Mouse (Mus musculus): ENCODE results near the gene Mkrn3. TPM values are rescaled to one million over a fixed set of nuclear protein-coding genes. Genes with fewer than 3 reads are reported as not detected.

Mkrn3 gene
- total RNA-seq, 1 experiment: 5.8 TPM

DNA sequence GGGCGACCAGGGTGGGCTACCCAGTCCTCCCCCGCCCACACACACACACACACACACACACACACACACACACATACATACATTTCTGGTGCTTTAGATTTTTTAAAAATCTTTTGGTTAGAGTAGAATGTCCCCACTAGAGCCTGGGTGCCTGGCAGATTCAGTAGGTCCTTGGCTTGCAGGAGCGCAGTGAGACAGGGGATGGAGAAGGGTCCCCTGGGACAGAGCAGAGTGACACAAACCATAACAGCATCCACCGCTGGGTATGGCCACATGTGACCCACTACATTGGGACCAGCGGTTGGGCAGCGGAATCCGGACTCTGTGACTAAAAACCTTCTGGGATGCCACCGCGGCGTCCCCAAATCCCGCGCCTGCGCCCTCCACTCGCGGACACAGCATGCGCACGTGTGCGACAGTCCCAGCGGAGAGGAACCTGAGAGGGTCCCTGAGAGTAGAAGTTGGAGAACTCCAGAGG, 13.3 kb downstream of the Mkrn3 start:
- TF ChIP-seq ZNF384 (IDR thresholded peaks at IDR 0.05; ENCODE audit: low read depth, low read length) (no peak), MAFK (IDR thresholded peaks at IDR 0.05; ENCODE audit: insufficient read depth, low read depth, low read length) (no peak), CHD2 (IDR thresholded peaks at IDR 0.05; ENCODE audit: low read depth, low read length) (peak; percentile 68; the same call in 1 of the 2 replicates), HCFC1 (IDR thresholded peaks at IDR 0.05; ENCODE audit: borderline replicate concordance, insufficient read depth, low read length) (no peak)

DNA sequence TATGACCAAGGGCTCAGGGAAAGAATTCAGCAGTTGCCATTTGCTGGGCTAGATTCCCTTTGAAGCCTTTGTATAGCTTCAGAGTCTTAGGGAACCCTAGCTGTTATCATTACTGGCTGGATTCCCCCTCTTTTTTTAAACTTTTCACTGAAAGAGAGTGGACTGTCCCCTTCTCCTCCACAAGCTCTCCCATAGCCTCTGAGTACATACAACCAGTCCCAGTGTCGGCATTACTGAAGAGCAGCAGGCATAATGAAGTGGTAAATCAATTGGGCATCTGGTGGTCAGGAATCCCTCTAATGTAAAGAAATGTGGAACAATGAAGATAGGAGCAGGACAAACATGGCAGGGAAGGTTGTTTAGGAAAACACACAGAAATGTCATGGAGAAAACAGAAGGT, 27.7 kb downstream of the Mkrn3 start:
- no peak for TF ChIP-seq CHD2 (IDR thresholded peaks at IDR 0.05; ENCODE audit: low read depth, low read length)
- TF ChIP-seq ZNF384 (IDR thresholded peaks at IDR 0.05; ENCODE audit: low read depth, low read length): no peak
- TF ChIP-seq HCFC1 (IDR thresholded peaks at IDR 0.05; ENCODE audit: borderline replicate concordance, insufficient read depth, low read length): no peak
- TF ChIP-seq MAFK (IDR thresholded peaks at IDR 0.05; ENCODE audit: insufficient read depth, low read depth, low read length): no peak
- no peak for TF ChIP-seq ZC3H11A (IDR thresholded peaks at IDR 0.05; ENCODE audit: borderline replicate concordance, low read depth, low read length)
- in situ Hi-C loops (cut with MboI; ENCODE audit: low sequenced_read_pairs in 2 of 2, unreplicated experiment in 2 of 2): no loop called here
- Histone ChIP-seq H3K4me1 (ENCODE audit: control insufficient read depth in 2 of 2, insufficient read depth in 2 of 2, low read length in 2 of 2, poor library complexity in 1 of 2) (no peaks in the 10 kb centered on the region), H3K9me3 (ENCODE audit: control insufficient read depth, insufficient read depth, low read depth, low read length) (no peaks in the 10 kb centered on the region), H3K9ac (ENCODE audit: insufficient read depth, low read depth, low read length, poor library complexity, severe bottlenecking) (no peak overlapping the region), H3K27ac (ENCODE audit: insufficient read depth, low read depth, low read length, poor library complexity, severe bottlenecking) (no peak overlapping the region), H3K4me3 (ENCODE audit: insufficient read depth in 1 of 2, low read depth in 1 of 2, low read length in 2 of 2, poor library complexity in 1 of 2, severe bottlenecking in 1 of 2) (no peak overlapping the region), H3K36me3 (ENCODE audit: control insufficient read depth, insufficient read depth, low read length, poor library complexity, severe bottlenecking) (no peaks in the 10 kb centered on the region)
- no peak for DNase-seq (ENCODE audit: low read depth, low spot score)

More for the DNA sequence above, 13.3 kb downstream of the Mkrn3 start:
- Histone ChIP-seq H3K4me1 (ENCODE audit: control insufficient read depth in 2 of 2, insufficient read depth in 2 of 2, low read length in 2 of 2, poor library complexity in 1 of 2) (no peaks in the 10 kb centered on the region), H3K9me3 (ENCODE audit: control insufficient read depth, insufficient read depth, low read depth, low read length) (no peaks in the 10 kb centered on the region), H3K36me3 (ENCODE audit: control insufficient read depth, insufficient read depth, low read length, poor library complexity, severe bottlenecking) (no peaks in the 10 kb centered on the region), H3K4me3 (ENCODE audit: insufficient read depth in 1 of 2, low read depth in 1 of 2, low read length in 2 of 2, poor library complexity in 1 of 2, severe bottlenecking in 1 of 2) (peak overlapping the region; percentile 56 to 65), H3K9ac (ENCODE audit: insufficient read depth, low read depth, low read length, poor library complexity, severe bottlenecking) (peak overlapping the region; percentile 52), H3K27ac (ENCODE audit: insufficient read depth, low read depth, low read length, poor library complexity, severe bottlenecking) (no peak overlapping the region)
- no peak for DNase-seq (ENCODE audit: low read depth, low spot score)
- in situ Hi-C loops (cut with MboI; ENCODE audit: low sequenced_read_pairs in 2 of 2, unreplicated experiment in 2 of 2): no loop called here

DNA sequence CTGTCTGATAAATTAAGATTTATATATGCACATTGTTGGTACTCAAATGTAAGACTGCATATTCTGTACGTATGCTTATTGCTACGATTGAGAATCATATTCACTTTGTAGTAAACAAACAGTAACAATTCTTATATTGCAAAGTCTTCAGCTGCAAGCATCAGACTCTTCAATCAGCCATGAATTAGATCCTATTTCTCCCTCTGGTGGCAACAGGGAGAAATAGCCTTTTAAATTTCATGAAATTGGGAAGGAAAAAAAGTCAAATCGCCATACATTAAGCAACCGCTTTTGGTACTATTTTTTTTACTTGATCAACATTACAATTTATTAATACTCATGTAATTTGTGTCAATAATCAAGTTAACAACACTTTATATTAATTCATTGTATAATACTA, 31.6 kb downstream of the Mkrn3 start:
- Histone ChIP-seq H3K9ac (ENCODE audit: insufficient read depth, low read depth, low read length, poor library complexity, severe bottlenecking) (no peak overlapping the region), H3K27ac (ENCODE audit: insufficient read depth, low read depth, low read length, poor library complexity, severe bottlenecking) (no peak overlapping the region), H3K4me1 (ENCODE audit: control insufficient read depth in 2 of 2, insufficient read depth in 2 of 2, low read length in 2 of 2, poor library complexity in 1 of 2) (no peaks in the 10 kb centered on the region), H3K36me3 (ENCODE audit: control insufficient read depth, insufficient read depth, low read length, poor library complexity, severe bottlenecking) (no peaks in the 10 kb centered on the region), H3K9me3 (ENCODE audit: control insufficient read depth, insufficient read depth, low read depth, low read length) (no peaks in the 10 kb centered on the region), H3K4me3 (ENCODE audit: insufficient read depth in 1 of 2, low read depth in 1 of 2, low read length in 2 of 2, poor library complexity in 1 of 2, severe bottlenecking in 1 of 2) (no peak overlapping the region)
- DNase-seq (ENCODE audit: low read depth, low spot score): no peak
- in situ Hi-C loops (cut with MboI; ENCODE audit: low sequenced_read_pairs in 2 of 2, unreplicated experiment in 2 of 2): no loop called here
- TF ChIP-seq CHD2 (IDR thresholded peaks at IDR 0.05; ENCODE audit: low read depth, low read length) (no peak), HCFC1 (IDR thresholded peaks at IDR 0.05; ENCODE audit: borderline replicate concordance, insufficient read depth, low read length) (no peak), ZC3H11A (IDR thresholded peaks at IDR 0.05; ENCODE audit: borderline replicate concordance, low read depth, low read length) (no peak), ZNF384 (IDR thresholded peaks at IDR 0.05; ENCODE audit: low read depth, low read length) (no peak), MAFK (IDR thresholded peaks at IDR 0.05; ENCODE audit: insufficient read depth, low read depth, low read length) (no peak)

GRCm38 (mm10) chr7:62382391-62382790, 37.5 kb downstream of the Mkrn3 start:
- DNase-seq (ENCODE audit: low read depth, low spot score): no peak
- TF ChIP-seq ZC3H11A (IDR thresholded peaks at IDR 0.05; ENCODE audit: borderline replicate concordance, low read depth, low read length) (peak; percentile 95), HCFC1 (IDR thresholded peaks at IDR 0.05; ENCODE audit: borderline replicate concordance, insufficient read depth, low read length) (no peak)
- H3K9ac ChIP-seq (ENCODE audit: insufficient read depth, low read depth, low read length, poor library complexity, severe bottlenecking): no peak overlapping the region
- H3K27ac ChIP-seq (ENCODE audit: insufficient read depth, low read depth, low read length, poor library complexity, severe bottlenecking): no peak overlapping the region
- no peaks in the 10 kb centered on the region for H3K4me1 ChIP-seq (ENCODE audit: control insufficient read depth in 2 of 2, insufficient read depth in 2 of 2, low read length in 2 of 2, poor library complexity in 1 of 2)
- in situ Hi-C loops (cut with MboI; ENCODE audit: low sequenced_read_pairs in 2 of 2, unreplicated experiment in 2 of 2): no loop called here
- no peak overlapping the region for H3K4me3 ChIP-seq (ENCODE audit: insufficient read depth in 1 of 2, low read depth in 1 of 2, low read length in 2 of 2, poor library complexity in 1 of 2, severe bottlenecking in 1 of 2)
- no peaks in the 10 kb centered on the region for H3K36me3 ChIP-seq (ENCODE audit: control insufficient read depth, insufficient read depth, low read length, poor library complexity, severe bottlenecking)
- no peaks in the 10 kb centered on the region for H3K9me3 ChIP-seq (ENCODE audit: control insufficient read depth, insufficient read depth, low read depth, low read length)

DNA sequence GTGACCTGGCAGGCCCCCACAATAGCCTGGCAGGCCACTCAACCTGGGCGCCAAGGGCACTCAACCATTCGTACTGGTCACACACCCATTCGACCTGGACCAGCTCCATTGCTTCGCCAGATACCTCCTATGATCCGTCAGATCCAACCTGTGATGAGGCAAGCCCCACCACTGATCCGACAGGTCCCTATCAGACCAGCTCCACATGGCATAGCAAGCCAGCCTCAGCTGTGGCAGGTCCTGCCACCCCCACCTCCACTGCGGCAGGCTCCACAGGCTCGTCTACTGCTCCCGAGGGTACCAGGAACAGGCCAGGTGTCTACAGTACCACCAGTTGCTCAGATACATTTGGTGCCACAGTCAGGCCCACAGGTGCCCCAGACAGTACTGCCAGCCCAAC, 41.4 kb downstream of the Mkrn3 start:
- no peaks in the 10 kb centered on the region for H3K36me3 ChIP-seq (ENCODE audit: control insufficient read depth, insufficient read depth, low read length, poor library complexity, severe bottlenecking)
- no peak overlapping the region for H3K4me3 ChIP-seq (ENCODE audit: insufficient read depth in 1 of 2, low read depth in 1 of 2, low read length in 2 of 2, poor library complexity in 1 of 2, severe bottlenecking in 1 of 2)
- no peaks in the 10 kb centered on the region for H3K4me1 ChIP-seq (ENCODE audit: control insufficient read depth in 2 of 2, insufficient read depth in 2 of 2, low read length in 2 of 2, poor library complexity in 1 of 2)
- no peak overlapping the region for H3K27ac ChIP-seq (ENCODE audit: insufficient read depth, low read depth, low read length, poor library complexity, severe bottlenecking)
- DNase-seq (ENCODE audit: low read depth, low spot score): no peak
- in situ Hi-C loops (cut with MboI; ENCODE audit: low sequenced_read_pairs in 2 of 2, unreplicated experiment in 2 of 2): loop anchor here in 1 of 2 experiments (5.0 kb wide), 1 partner anchor 146 kb away; no protein-coding TSS in a partner anchor
- no peaks in the 10 kb centered on the region for H3K9me3 ChIP-seq (ENCODE audit: control insufficient read depth, insufficient read depth, low read depth, low read length)
- no peak for TF ChIP-seq ZC3H11A (IDR thresholded peaks at IDR 0.05; ENCODE audit: borderline replicate concordance, low read depth, low read length)
- no peak for TF ChIP-seq CHD2 (IDR thresholded peaks at IDR 0.05; ENCODE audit: low read depth, low read length)
- TF ChIP-seq MAFK (IDR thresholded peaks at IDR 0.05; ENCODE audit: insufficient read depth, low read depth, low read length): no peak
- TF ChIP-seq ZNF384 (IDR thresholded peaks at IDR 0.05; ENCODE audit: low read depth, low read length): no peak
- TF ChIP-seq HCFC1 (IDR thresholded peaks at IDR 0.05; ENCODE audit: borderline replicate concordance, insufficient read depth, low read length): no peak
- no peak overlapping the region for H3K9ac ChIP-seq (ENCODE audit: insufficient read depth, low read depth, low read length, poor library complexity, severe bottlenecking)
